8 mouse cellular contexts compared by ENCODE assay signal in the genomic region with DNA sequence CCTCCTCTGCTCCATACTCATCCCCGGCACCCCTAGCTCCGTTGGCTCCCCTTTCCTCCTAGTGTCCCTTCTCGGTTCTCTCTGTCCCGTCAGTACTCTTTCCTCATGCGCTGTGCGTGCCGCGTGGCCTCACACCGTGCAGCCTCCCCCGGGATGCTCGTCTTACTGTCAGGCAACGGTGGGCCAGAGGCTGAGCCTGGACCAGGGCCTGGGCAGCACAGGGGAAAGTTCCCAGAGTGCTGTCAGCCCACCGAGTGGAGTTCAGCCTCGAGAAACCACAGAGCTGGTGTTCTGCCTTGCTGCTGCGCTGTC. TPM values are rescaled to one million over a fixed set of nuclear protein-coding genes. Genes with fewer than 3 reads are reported as not detected.
DNase-seq lines count a peak whose midpoint lies in the region; ATAC-seq and TF ChIP-seq lines count a peak whose summit lies in the region.

No protein-coding gene starts in this region.

- no peaks in the 10 kb centered on the region for H3K27me3 ChIP-seq in kidney, postnatal 0 days (ENCODE audit: insufficient read depth, low read length)
- H3K27me3 ChIP-seq in forebrain, postnatal 0 days (ENCODE audit: insufficient read depth, low read length) = no peaks in the 10 kb centered on the region
- no peaks in the 10 kb centered on the region for H3K27me3 ChIP-seq in limb, embryonic 12.5 days

- peak overlapping the region; percentile 60 for H3K4me3 ChIP-seq in kidney, postnatal 0 days (replicated peaks; ENCODE audit: low read depth, low read length)
- peak overlapping the region; percentile 73 for H3K4me3 ChIP-seq in forebrain, postnatal 0 days (ENCODE audit: low read depth, low read length)
- H3K4me3 ChIP-seq in limb, embryonic 12.5 days (replicated peaks) = peak overlapping the region; percentile 87

- peak; percentile 31 for DNase-seq in kidney, postnatal 0 days (ENCODE audit: low spot score)
- DNase-seq in kidney, postnatal 14 days = no peak
- no peak for DNase-seq in forebrain, postnatal 0 days
- DNase-seq in urinary bladder, postnatal 36 days (ENCODE audit: low spot score in 2 of 2) = no peak
- no peak for DNase-seq in spleen, postnatal 4 days (ENCODE audit: low spot score in 2 of 2)

- H3K4me2 ChIP-seq in kidney, postnatal 0 days (ENCODE audit: low read length) = peak overlapping the region; percentile 72
- H3K4me2 ChIP-seq in forebrain, postnatal 0 days (ENCODE audit: low read depth) = peak overlapping the region; percentile 95
- peak overlapping the region; percentile 97 for H3K4me2 ChIP-seq in limb, embryonic 12.5 days

- no peaks in the 10 kb centered on the region for H3K9me3 ChIP-seq in kidney, postnatal 0 days (replicated peaks; ENCODE audit: low read length)
- no peaks in the 10 kb centered on the region for H3K9me3 ChIP-seq in forebrain, postnatal 0 days (ENCODE audit: low read length)
- H3K9me3 ChIP-seq in limb, embryonic 12.5 days = no peaks in the 10 kb centered on the region

- peak overlapping the region; percentile 65; the same call in 1 of the 2 replicates for H3K27ac ChIP-seq in kidney, postnatal 0 days
- H3K27ac ChIP-seq in forebrain, postnatal 0 days (ENCODE audit: low read depth, low read length) = peak overlapping the region; percentile 73
- H3K27ac ChIP-seq in limb, embryonic 12.5 days = no peak overlapping the region; the same call in 1 of the 2 replicates

- no peak for TF ChIP-seq CTCF in kidney, postnatal 0 days (IDR thresholded peaks at IDR 0.05; ENCODE audit: low read depth)
- TF ChIP-seq CTCF in forebrain, postnatal 0 days (IDR thresholded peaks at IDR 0.05; ENCODE audit: low read depth) = no peak

- no peaks in the 10 kb centered on the region for H3K36me3 ChIP-seq in kidney, postnatal 0 days (ENCODE audit: insufficient read depth, low read length)
- H3K36me3 ChIP-seq in forebrain, postnatal 0 days (ENCODE audit: insufficient read depth) = no peaks in the 10 kb centered on the region
- H3K36me3 ChIP-seq in limb, embryonic 12.5 days = 0 out of 2 replicates have a peak, but pooled peaks cover 4% of the 10 kb centered on the region

- peak; percentile 57 for ATAC-seq in kidney, postnatal 0 days (replicated peaks; ENCODE audit: low FRiP score, low read depth)
- peak; percentile 34 for ATAC-seq in activated CD4-positive, CD25-positive, alpha-beta regulatory T cell, adult 4 months
- ATAC-seq in forebrain, postnatal 0 days = no peak
- ATAC-seq in limb, embryonic 12.5 days (ENCODE audit: insufficient number of reproducible peaks, insufficient read depth, low FRiP score, low TSS enrichment, low read depth) = 0 out of 2 replicates have a peak, but pooled peaks have one; percentile 32
- 0 out of 2 replicates have a peak, but pooled peaks have one; percentile 24 for ATAC-seq in monocyte, adult 5-6 weeks (replicated peaks; ENCODE audit: insufficient number of reproducible peaks, low FRiP score, low TSS enrichment, poor library complexity, severe bottlenecking)

- H3K9ac ChIP-seq in kidney, postnatal 0 days (ENCODE audit: low read depth, low read length) = peak overlapping the region; percentile 64
- peak overlapping the region; percentile 81 for H3K9ac ChIP-seq in forebrain, postnatal 0 days
- peak overlapping the region; percentile 80 for H3K9ac ChIP-seq in limb, embryonic 12.5 days (replicated peaks)

- H3K4me1 ChIP-seq in kidney, postnatal 0 days (replicated peaks; ENCODE audit: insufficient read depth, low read length) = peaks cover 17% of the 10 kb centered on the region; the same call in 1 of the 2 replicates
- H3K4me1 ChIP-seq in forebrain, postnatal 0 days (ENCODE audit: insufficient read depth) = peaks cover 20% of the 10 kb centered on the region
- H3K4me1 ChIP-seq in limb, embryonic 12.5 days (replicated peaks) = peaks cover 17% of the 10 kb centered on the region

- 0% methylated on average over 15 of the region's 15 CpGs for WGBS in kidney, postnatal 0 days
- WGBS in forebrain, postnatal 0 days = under 1% methylated on average over 15 of the region's 15 CpGs
- 1% methylated on average over 15 of the region's 15 CpGs for WGBS in limb, embryonic 12.5 days

RNA-seq across cellular contexts. Expression of gene Ippk, which starts 0.5 kb away (rescaled TPM):
- 13.5 and 14.3 TPM in 2 replicates for polyA plus RNA-seq in kidney, postnatal 0 days (2015; fragmentation: Nextera tagmentation; extraction: Ambion mirVana)
- polyA plus RNA-seq in activated CD4-positive, CD25-positive, alpha-beta regulatory T cell, adult 4 months (2017; shearing (Covaris generic)) = 1 to 10 TPM; 2.7 to 4.6 TPM
- total RNA-seq in forebrain, postnatal 0 days (2014; rRNA removed) = 15.0 and 15.9 TPM in 2 replicates
- 11.0 and 11.7 TPM in 2 replicates for polyA plus RNA-seq in forebrain, postnatal 0 days (2015; fragmentation: Nextera tagmentation; extraction: Ambion mirVana)
- polyA plus RNA-seq in limb, embryonic 12.5 days (2016; fragmentation: Nextera tagmentation; extraction: Ambion mirVana) = 14.7 and 16.4 TPM in 2 replicates
- 5.0 to 8.4 TPM (median 7.5 TPM) in 3 replicates for total RNA-seq in monocyte, adult 5-6 weeks (2017)
